Mouse (Mus musculus) olfactory bulb, adult 2 months (tissue): ENCODE measurements at regions not wholly inside any gene's neighbourhood (a gene's known extent, or its start where the extent isn't known, plus 50 kb on each side); places are given as distances from the start of the nearest gene placed in this dataset.

Source experiments
- CTCF ChIP-seq: fragments of 200-500 bp; IDR thresholded peaks from 2 replicates; pipeline ENCODE4 v1.5.1; 2012; ENCODE audit warnings: low read depth, mild to moderate bottlenecking, low read length, moderate library complexity; ENCODE audit not compliant: insufficient read depth
- POLR2A ChIP-seq: fragments of 200-500 bp; IDR thresholded peaks from 2 replicates; pipeline ENCODE4 v1.6.1; 2012; ENCODE audit warnings: mild to moderate bottlenecking, low read depth, low read length, moderate library complexity; ENCODE audit not compliant: insufficient read depth

- TF ChIP-seq POLR2A (no peak), CTCF (no peak)
Measured at GRCm38 (mm10) chr1:186295201-186295600, 178.1 kb upstream of the Lyplal1 start.
